Mouse (Mus musculus): ENCODE measurements at regions not wholly inside any gene's neighbourhood (a gene's known extent, or its start where the extent isn't known, plus 50 kb on each side); places are given as distances from the start of the nearest gene placed in this dataset.

GRCm38 (mm10) chr10:68378212-68378611, 99.7 kb upstream of the Arid5b start:
- Histone ChIP-seq H3K4me3 (no peak overlapping the region), H3K4me1 (no peaks in the 10 kb centered on the region), H3K4me2 (no peak overlapping the region), H3K27ac (no peak overlapping the region), H3K9me3 (no peaks in the 10 kb centered on the region), H3K9ac (no peak overlapping the region), H3K27me3 (no peaks in the 10 kb centered on the region), H3K36me3 (no peaks in the 10 kb centered on the region)
- no peak for ATAC-seq (ENCODE audit: borderline replicate concordance, extremely low read depth, low FRiP score, low TSS enrichment)
- WGBS: 82% methylated on average over 5 of the region's 5 CpGs

- Histone ChIP-seq H3K27ac (no peak overlapping the region), H3K9ac (no peak overlapping the region), H3K4me2 (no peak overlapping the region), H3K4me1 (no peaks in the 10 kb centered on the region), H3K36me3 (no peaks in the 10 kb centered on the region), H3K4me3 (no peak overlapping the region), H3K9me3 (no peaks in the 10 kb centered on the region), H3K27me3 (no peaks in the 10 kb centered on the region)
- WGBS: 94% methylated on average over 4 of the region's 4 CpGs
- no peak for ATAC-seq (ENCODE audit: borderline replicate concordance, extremely low read depth, low FRiP score, low TSS enrichment)
Measured at GRCm38 (mm10) chr10:68377479-68377878, 98.9 kb upstream of the Arid5b start.

DNA sequence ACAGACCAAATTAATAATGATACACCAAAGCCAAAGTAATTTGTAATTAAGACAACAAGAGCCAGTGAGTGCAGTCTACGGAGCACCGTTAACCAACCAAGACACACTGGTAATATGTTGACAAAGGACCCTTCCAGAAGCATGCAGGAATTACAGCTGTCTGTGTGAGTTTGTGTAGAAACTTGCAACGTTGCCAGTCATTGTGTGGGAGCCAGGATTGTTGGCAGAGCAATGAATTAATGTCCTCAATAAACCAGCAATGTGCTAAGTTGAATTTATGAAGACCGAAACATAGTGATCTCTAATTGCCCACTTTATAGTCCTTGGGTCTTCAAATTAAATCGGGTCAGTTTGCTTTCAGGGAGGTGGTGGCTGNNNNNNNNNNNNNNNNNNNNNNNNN, 95.3 kb upstream of the Arid5b start:
- WGBS: 76% methylated on average over 5 of the region's 5 CpGs

DNA sequence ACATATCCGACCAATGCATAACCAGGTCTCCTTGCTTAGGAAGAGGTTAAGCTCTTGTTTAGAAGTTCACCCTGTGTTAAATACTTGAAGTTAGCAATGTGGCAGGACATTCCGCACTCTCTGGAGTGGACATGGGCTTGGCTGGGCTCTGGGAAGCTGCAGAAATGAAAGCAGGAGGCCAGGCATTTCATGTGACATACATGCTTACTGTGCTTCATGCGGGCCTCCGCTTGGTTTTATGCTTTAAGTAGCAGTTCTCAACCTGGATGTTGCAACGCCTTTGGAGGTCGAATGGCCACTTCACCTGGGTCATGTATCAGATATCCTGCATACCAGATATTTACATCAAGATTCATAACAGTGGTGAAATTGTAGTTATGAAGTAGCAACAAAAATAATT, 93.2 kb upstream of the Arid5b start:
- Histone ChIP-seq H3K4me2 (no peak overlapping the region), H3K27ac (no peak overlapping the region), H3K9me3 (no peaks in the 10 kb centered on the region), H3K4me3 (no peak overlapping the region), H3K9ac (no peak overlapping the region), H3K36me3 (no peaks in the 10 kb centered on the region), H3K27me3 (no peaks in the 10 kb centered on the region), H3K4me1 (no peaks in the 10 kb centered on the region)
- no peak for ATAC-seq (ENCODE audit: borderline replicate concordance, extremely low read depth, low FRiP score, low TSS enrichment)
- 87% methylated on average over 6 of the region's 6 CpGs for WGBS

More for the DNA sequence above, 95.3 kb upstream of the Arid5b start:
- Histone ChIP-seq H3K4me3 (no peak overlapping the region), H3K9me3 (no peaks in the 10 kb centered on the region), H3K4me1 (no peaks in the 10 kb centered on the region), H3K27me3 (no peaks in the 10 kb centered on the region), H3K27ac (no peak overlapping the region), H3K4me2 (no peak overlapping the region), H3K9ac (no peak overlapping the region), H3K36me3 (no peaks in the 10 kb centered on the region)
- ATAC-seq (ENCODE audit: borderline replicate concordance, extremely low read depth, low FRiP score, low TSS enrichment): no peak

DNA sequence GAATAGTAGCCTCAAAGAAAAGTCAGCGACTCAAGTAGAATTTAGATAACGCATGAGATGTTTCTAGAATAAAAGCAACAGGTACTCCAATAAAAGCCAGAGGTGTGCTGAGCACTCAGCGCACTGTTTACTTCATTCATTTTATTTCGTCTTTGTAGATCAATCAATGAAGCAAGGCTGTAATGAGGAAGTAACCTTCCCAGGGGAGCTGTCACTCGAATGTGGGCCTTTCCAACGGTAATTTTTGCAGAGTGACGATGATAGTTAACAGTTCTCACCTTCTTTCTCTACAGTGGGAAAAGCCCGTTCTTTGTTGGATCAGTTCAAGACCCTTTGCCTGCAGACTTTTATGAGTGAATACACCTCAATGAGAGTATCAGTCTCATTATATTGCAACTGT, 92.4 kb upstream of the Arid5b start:
- Histone ChIP-seq H3K4me1 (no peaks in the 10 kb centered on the region), H3K27ac (no peak overlapping the region), H3K9ac (no peak overlapping the region), H3K27me3 (no peaks in the 10 kb centered on the region), H3K4me2 (no peak overlapping the region), H3K4me3 (no peak overlapping the region), H3K9me3 (no peaks in the 10 kb centered on the region), H3K36me3 (no peaks in the 10 kb centered on the region)
- no peak for ATAC-seq (ENCODE audit: borderline replicate concordance, extremely low read depth, low FRiP score, low TSS enrichment)
- 86% methylated on average over 8 of the region's 8 CpGs for WGBS

DNA sequence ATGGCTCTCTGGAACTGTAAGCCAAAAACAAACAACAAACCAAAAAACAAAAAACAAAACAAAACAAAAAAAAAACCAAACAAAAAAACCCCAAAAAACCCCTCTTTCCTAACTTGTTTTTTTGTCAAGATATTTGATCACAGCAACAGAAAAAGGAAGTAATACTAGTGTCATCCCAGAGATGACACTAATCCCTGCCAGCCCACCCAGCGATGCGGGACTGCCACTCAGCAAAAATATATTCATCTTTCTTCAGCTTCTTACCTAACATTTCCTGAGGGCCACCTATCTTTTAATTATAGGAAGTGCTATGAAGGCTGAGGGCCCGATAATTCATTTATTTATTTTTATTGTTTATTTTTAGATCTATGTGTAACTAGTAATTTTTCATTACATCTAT, 88.3 kb upstream of the Arid5b start:
- no peaks in the 10 kb centered on the region for H3K9me3 ChIP-seq
- no peak overlapping the region for H3K27ac ChIP-seq
- H3K4me2 ChIP-seq: no peak overlapping the region
- no peak for ATAC-seq (ENCODE audit: borderline replicate concordance, extremely low read depth, low FRiP score, low TSS enrichment)
- WGBS: 71% methylated on average over 3 of the region's 3 CpGs
- no peak overlapping the region for H3K4me3 ChIP-seq
- no peak overlapping the region for H3K9ac ChIP-seq
- no peaks in the 10 kb centered on the region for H3K27me3 ChIP-seq
- no peaks in the 10 kb centered on the region for H3K36me3 ChIP-seq
- H3K4me1 ChIP-seq: no peaks in the 10 kb centered on the region

DNA sequence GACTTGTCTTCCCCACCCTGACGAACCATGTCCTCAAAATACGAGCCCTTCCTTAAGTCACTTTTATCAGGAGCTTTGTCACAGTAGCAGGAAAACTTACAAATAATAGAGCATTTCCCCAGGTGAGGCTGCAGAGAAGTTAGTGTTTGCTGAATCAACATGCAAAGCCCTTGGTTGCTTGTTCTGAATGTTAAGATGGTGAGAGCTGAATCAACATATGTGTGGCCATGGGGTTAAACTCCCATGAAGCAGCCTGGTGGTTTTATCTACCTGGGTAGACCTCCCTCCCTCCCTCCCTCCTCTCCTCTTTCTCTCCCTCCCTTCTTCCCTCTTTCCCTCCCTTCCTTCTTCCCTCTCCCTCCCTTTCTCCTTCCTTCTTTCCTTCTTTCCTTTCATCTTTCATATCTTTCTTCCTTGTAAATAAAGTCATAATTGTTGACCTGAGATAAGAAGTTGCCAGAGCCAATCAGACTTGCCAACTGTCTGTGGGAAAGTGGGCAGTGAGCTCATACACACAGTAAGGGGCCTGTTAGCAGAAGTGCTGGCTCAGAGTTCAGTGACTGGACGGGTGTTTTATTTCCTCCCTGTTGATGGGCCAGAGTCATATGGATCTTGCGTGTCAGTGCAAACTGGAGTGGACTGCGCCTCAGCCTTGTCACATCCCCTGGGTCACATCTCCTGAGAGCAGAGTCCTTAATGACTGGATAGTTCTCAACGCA, 82.4 kb upstream of the Arid5b start:
- Histone ChIP-seq H3K27me3 (no peaks in the 10 kb centered on the region), H3K9ac (no peak overlapping the region), H3K9me3 (no peaks in the 10 kb centered on the region), H3K27ac (peak overlapping the region; percentile 58), H3K4me1 (peaks cover 15% of the 10 kb centered on the region), H3K36me3 (no peaks in the 10 kb centered on the region), H3K4me2 (no peak overlapping the region), H3K4me3 (no peak overlapping the region)
- WGBS: 42% methylated on average over 6 of the region's 6 CpGs
- peak; percentile 52; the same call in 1 of the 2 replicates for ATAC-seq (ENCODE audit: borderline replicate concordance, extremely low read depth, low FRiP score, low TSS enrichment)

DNA sequence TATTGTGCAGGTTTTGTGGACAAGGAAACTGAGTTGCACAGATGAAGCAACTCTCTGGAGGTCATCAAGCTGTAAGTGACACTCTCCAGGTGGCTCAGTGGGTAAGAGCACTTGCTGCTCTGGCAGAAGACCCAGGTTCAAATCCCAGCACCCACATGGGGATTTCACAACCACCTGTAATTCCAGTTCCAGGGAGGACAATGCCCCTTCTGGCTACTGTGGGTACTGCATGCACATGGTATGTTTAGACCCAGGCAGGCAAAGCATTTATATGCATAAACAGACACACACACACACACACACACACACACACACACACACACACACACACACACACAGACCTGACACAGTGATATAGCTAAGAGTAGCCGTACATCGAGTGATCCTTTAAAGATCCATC, 80.6 kb upstream of the Arid5b start:
- Histone ChIP-seq H3K27ac (no peak overlapping the region), H3K36me3 (no peaks in the 10 kb centered on the region), H3K4me3 (no peak overlapping the region), H3K4me1 (peaks cover 28% of the 10 kb centered on the region), H3K9ac (no peak overlapping the region), H3K4me2 (no peak overlapping the region), H3K9me3 (no peaks in the 10 kb centered on the region), H3K27me3 (no peaks in the 10 kb centered on the region)
- no peak for ATAC-seq (ENCODE audit: borderline replicate concordance, extremely low read depth, low FRiP score, low TSS enrichment)
- 95% methylated on average over 2 of the region's 2 CpGs for WGBS

- WGBS: 27% methylated on average over 6 of the region's 6 CpGs
- Histone ChIP-seq H3K27me3 (no peaks in the 10 kb centered on the region), H3K9ac (no peak overlapping the region), H3K27ac (peak overlapping the region; percentile 46), H3K4me2 (no peak overlapping the region), H3K4me1 (peaks cover 43% of the 10 kb centered on the region), H3K9me3 (no peaks in the 10 kb centered on the region), H3K36me3 (no peaks in the 10 kb centered on the region), H3K4me3 (no peak overlapping the region)
- ATAC-seq (ENCODE audit: borderline replicate concordance, extremely low read depth, low FRiP score, low TSS enrichment): no peak
Measured at GRCm38 (mm10) chr10:68356973-68357372, 78.4 kb upstream of the Arid5b start.

DNA sequence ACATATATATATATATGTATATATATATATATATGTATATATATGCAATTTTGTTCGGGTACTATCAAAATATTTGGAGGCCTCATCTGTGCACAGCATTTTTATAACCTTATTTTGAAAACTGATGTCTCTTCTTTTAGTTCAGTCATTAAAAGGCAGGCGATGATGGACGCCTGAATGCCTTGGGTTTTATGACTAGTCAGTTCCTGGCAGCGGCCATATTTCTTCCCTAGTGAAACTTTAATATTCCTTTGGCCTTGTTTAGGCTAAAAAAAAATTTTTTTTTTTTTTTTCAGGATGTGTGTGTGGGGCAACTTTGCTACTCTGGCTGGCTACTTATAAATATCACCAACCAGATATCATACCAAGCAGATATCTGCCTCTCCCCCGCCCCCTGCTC, 78.0 kb upstream of the Arid5b start:
- no peak for ATAC-seq (ENCODE audit: borderline replicate concordance, extremely low read depth, low FRiP score, low TSS enrichment)
- no peaks in the 10 kb centered on the region for H3K36me3 ChIP-seq
- H3K4me3 ChIP-seq: no peak overlapping the region
- peak overlapping the region; percentile 15; the same call in 1 of the 2 replicates for H3K27ac ChIP-seq
- H3K4me1 ChIP-seq: peaks cover 44% of the 10 kb centered on the region
- H3K9me3 ChIP-seq: no peaks in the 10 kb centered on the region
- H3K9ac ChIP-seq: no peak overlapping the region
- no peaks in the 10 kb centered on the region for H3K27me3 ChIP-seq
- WGBS: 75% methylated on average over 5 of the region's 5 CpGs
- H3K4me2 ChIP-seq: no peak overlapping the region

DNA sequence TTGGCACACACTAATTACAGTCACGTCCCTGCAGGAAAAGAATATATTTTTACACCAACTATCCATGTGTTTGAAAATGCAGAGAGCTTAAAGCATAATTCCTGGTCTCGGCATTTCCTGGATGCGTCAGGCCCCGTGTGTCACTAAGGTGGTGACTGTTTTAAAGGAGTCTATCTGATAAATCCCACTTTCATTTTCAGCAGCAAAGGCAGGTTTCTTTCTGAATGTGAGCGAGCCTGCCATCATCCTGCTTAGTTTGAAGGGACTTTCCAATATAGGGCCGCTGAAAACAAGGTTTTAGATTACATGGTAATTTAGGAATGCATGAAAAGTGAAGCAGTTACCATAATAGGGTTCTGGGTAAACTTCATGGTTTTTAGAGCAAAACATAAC, 77.5 kb upstream of the Arid5b start:
- Histone ChIP-seq H3K9me3 (no peaks in the 10 kb centered on the region), H3K36me3 (no peaks in the 10 kb centered on the region), H3K4me2 (peak overlapping the region; percentile 30), H3K27me3 (no peaks in the 10 kb centered on the region), H3K4me1 (peaks cover 42% of the 10 kb centered on the region), H3K4me3 (no peak overlapping the region), H3K27ac (peak overlapping the region; percentile 90), H3K9ac (no peak overlapping the region)
- ATAC-seq (ENCODE audit: borderline replicate concordance, extremely low read depth, low FRiP score, low TSS enrichment): no peak
- WGBS: 16% methylated on average over 6 of the region's 6 CpGs

DNA sequence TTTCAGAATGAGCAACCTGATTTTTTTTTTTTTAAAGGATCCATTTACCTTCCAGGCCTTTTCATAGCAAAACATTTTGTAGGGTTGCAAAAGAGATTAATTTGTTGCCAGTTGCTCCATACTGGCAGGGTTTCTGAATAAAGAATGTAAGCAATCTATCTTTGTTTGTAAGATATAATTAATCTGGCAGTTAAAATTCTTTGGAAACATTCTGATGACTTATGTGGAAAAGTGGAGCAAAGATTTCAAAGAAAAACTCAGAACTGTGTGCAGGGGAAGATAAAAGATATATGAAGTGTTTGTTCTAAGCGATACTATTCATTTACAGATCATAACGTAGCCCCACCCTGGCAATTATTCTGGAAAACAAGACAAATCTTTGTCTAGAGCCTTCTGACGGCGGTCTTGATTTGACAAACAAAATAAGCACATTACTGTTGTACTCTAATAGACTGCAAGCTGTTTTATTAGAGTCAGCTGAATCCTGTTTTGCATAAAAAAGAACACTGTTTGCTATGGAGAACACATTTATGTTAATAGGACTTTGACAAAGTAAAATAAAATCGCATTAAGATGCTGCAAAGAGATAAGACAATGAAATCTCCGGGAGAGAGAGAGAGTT, 77.0 kb upstream of the Arid5b start:
- 10% methylated on average over 6 of the region's 6 CpGs for WGBS
- Histone ChIP-seq H3K4me3 (no peak overlapping the region), H3K4me2 (peak overlapping the region; percentile 30), H3K27ac (peak overlapping the region; percentile 90), H3K27me3 (no peaks in the 10 kb centered on the region), H3K9me3 (no peaks in the 10 kb centered on the region), H3K9ac (no peak overlapping the region), H3K4me1 (peaks cover 41% of the 10 kb centered on the region), H3K36me3 (no peaks in the 10 kb centered on the region)
- no peak for ATAC-seq (ENCODE audit: borderline replicate concordance, extremely low read depth, low FRiP score, low TSS enrichment)
